Mouse (Mus musculus) heart, adult 2 months (tissue): ENCODE measurements at regions not wholly inside any gene's neighbourhood (a gene's known extent, or its start where the extent isn't known, plus 50 kb on each side); places are given as distances from the start of the nearest gene placed in this dataset.

Experiments used
- DNase-seq, 2 experiments: peaks; one replicate each; pipeline ENCODE4 v3.0.0; 2021
- H3K27ac ChIP-seq: fragments of 200-600 bp; 2 replicates; pipeline ENCODE4 v1.8.1; 2022
- H3K27me3 ChIP-seq: fragments of 200-500 bp; 2 replicates; pipeline ENCODE4 v1.6.1; 2012; ENCODE audit warnings: mild to moderate bottlenecking, low read length, inconsistent platforms, mixed read lengths; ENCODE audit not compliant: control insufficient read depth, insufficient read depth
- H3K36me3 ChIP-seq: fragments of 200-500 bp; 2 replicates; pipeline ENCODE4 v1.6.1; 2012; ENCODE audit warnings: low read length, inconsistent platforms; ENCODE audit not compliant: control insufficient read depth, insufficient read depth
- H3K4me1 ChIP-seq: fragments of 200-500 bp; 2 replicates; pipeline ENCODE4 v1.6.1; 2011; ENCODE audit warnings: low read length; ENCODE audit not compliant: control insufficient read depth, insufficient read depth
- H3K4me3 ChIP-seq: fragments of 200-600 bp; 2 replicates; pipeline ENCODE4 v1.8.1; 2022
- H3K79me2 ChIP-seq: fragments of 200-500 bp; replicated peaks from 2 replicates; pipeline ENCODE4 v1.6.1; 2012; ENCODE audit warnings: mild to moderate bottlenecking, inconsistent platforms, low read length, moderate library complexity, mixed read lengths; ENCODE audit not compliant: control insufficient read depth, insufficient read depth
- H3K9ac ChIP-seq: fragments of 200-500 bp; 2 replicates; pipeline ENCODE4 v1.6.1; 2012; ENCODE audit warnings: low read depth, mild to moderate bottlenecking, control low read depth, inconsistent platforms, low read length, mixed read lengths
- CTCF ChIP-seq: fragments of 200-600 bp; IDR thresholded peaks from 2 replicates; pipeline ENCODE4 v1.8.1; 2022; ENCODE audit warnings: antibody characterized with exemption, mild to moderate bottlenecking, moderate library complexity
- EP300 ChIP-seq: fragments of 200-500 bp; IDR thresholded peaks from 2 replicates; pipeline ENCODE4 v1.6.1; 2011; ENCODE audit warnings: low read depth, low read length, control low read depth; ENCODE audit not compliant: insufficient read depth
- POLR2A ChIP-seq: fragments of 200-500 bp; IDR thresholded peaks from 2 replicates; pipeline ENCODE4 v1.6.1; 2011; ENCODE audit warnings: mild to moderate bottlenecking, low read depth, low read length, control low read depth; ENCODE audit not compliant: insufficient read depth
- WGBS: fragments of 180-500 bp; shearing (Covaris S2); methylation state at CpG from one replicate; pipeline ENCODE4 v1.1.7; 2018; 5-methylcytosine and 5-hydroxymethylcytosine counted together
- intact Hi-C: fragments of 180-260 bp; cut with DNase I; formaldehyde crosslinking; loops from one replicate; pipeline ENCODE4 v1.15.1; 2025

GRCm38 (mm10) chr12:15586706-15587442 is 229.8 kb downstream of the Trib2 start:
- Histone ChIP-seq H3K27ac (no peak overlapping the region), H3K27me3 (no peaks in the 10 kb centered on the region), H3K79me2 (no peaks in the 10 kb centered on the region), H3K9ac (no peak overlapping the region), H3K36me3 (no peaks in the 10 kb centered on the region), H3K4me3 (no peak overlapping the region), H3K4me1 (no peaks in the 10 kb centered on the region)
- TF ChIP-seq POLR2A (no peak), EP300 (no peak), CTCF (no peak)
- intact Hi-C loops = no loop called here
- WGBS = 84% methylated on average over 4 of the region's 4 CpGs
- DNase-seq = no peak

- intact Hi-C loops = no loop called here
- no peak overlapping the region for H3K27ac ChIP-seq
- no peak for DNase-seq
- TF ChIP-seq EP300 = no peak
- TF ChIP-seq CTCF = no peak
- TF ChIP-seq POLR2A = no peak
- no peaks in the 10 kb centered on the region for H3K4me1 ChIP-seq
- no peaks in the 10 kb centered on the region for H3K79me2 ChIP-seq
- no peak overlapping the region for H3K9ac ChIP-seq
- 53% methylated on average over 1 of the region's 1 CpGs for WGBS
- no peaks in the 10 kb centered on the region for H3K36me3 ChIP-seq
- no peak overlapping the region for H3K4me3 ChIP-seq
- H3K27me3 ChIP-seq = no peaks in the 10 kb centered on the region
Measured at GRCm38 (mm10) chr12:15585845-15586244, 230.9 kb downstream of the Trib2 start.

GRCm38 (mm10) chr12:15584721-15585120 is 232.0 kb downstream of the Trib2 start:
- Histone ChIP-seq H3K4me1 (no peaks in the 10 kb centered on the region), H3K4me3 (no peak overlapping the region), H3K9ac (no peak overlapping the region), H3K79me2 (no peaks in the 10 kb centered on the region), H3K27ac (no peak overlapping the region), H3K36me3 (no peaks in the 10 kb centered on the region), H3K27me3 (no peaks in the 10 kb centered on the region)
- intact Hi-C loops = no loop called here
- no peak for TF ChIP-seq EP300
- no peak for TF ChIP-seq POLR2A
- no peak for TF ChIP-seq CTCF
- no peak for DNase-seq
- 85% methylated on average over 4 of the region's 4 CpGs for WGBS

GRCm38 (mm10) chr12:15566785-15567109 is 250.0 kb downstream of the Trib2 start:
- H3K79me2 ChIP-seq = no peaks in the 10 kb centered on the region
- 77% methylated on average over 4 of the region's 4 CpGs for WGBS
- H3K4me3 ChIP-seq = no peak overlapping the region
- H3K4me1 ChIP-seq = no peaks in the 10 kb centered on the region
- H3K9ac ChIP-seq = no peak overlapping the region
- DNase-seq = no peak
- no peaks in the 10 kb centered on the region for H3K36me3 ChIP-seq
- no peak for TF ChIP-seq POLR2A
- TF ChIP-seq CTCF = no peak
- TF ChIP-seq EP300 = no peak
- intact Hi-C loops = no loop called here
- no peaks in the 10 kb centered on the region for H3K27me3 ChIP-seq
- no peak overlapping the region for H3K27ac ChIP-seq

- no peaks in the 10 kb centered on the region for H3K27me3 ChIP-seq
- H3K36me3 ChIP-seq = no peaks in the 10 kb centered on the region
- H3K79me2 ChIP-seq = no peaks in the 10 kb centered on the region
- intact Hi-C loops = no loop called here
- H3K27ac ChIP-seq = no peak overlapping the region
- no peak overlapping the region for H3K4me3 ChIP-seq
- TF ChIP-seq POLR2A (no peak), EP300 (no peak), CTCF (no peak)
- H3K4me1 ChIP-seq = no peaks in the 10 kb centered on the region
- WGBS = 44% methylated on average over 3 of the region's 3 CpGs
- no peak overlapping the region for H3K9ac ChIP-seq
- no peak for DNase-seq
Measured at GRCm38 (mm10) chr12:15565941-15566784, 250.6 kb downstream of the Trib2 start.

- WGBS = 80% methylated on average over 4 of the region's 4 CpGs
- H3K4me3 ChIP-seq = no peak overlapping the region
Measured at GRCm38 (mm10) chr12:15562826-15563225, 253.9 kb downstream of the Trib2 start.

More at GRCm38 (mm10) chr12:15562826-15563225, 253.9 kb downstream of the Trib2 start:
- H3K27ac ChIP-seq = no peak overlapping the region
- no peaks in the 10 kb centered on the region for H3K27me3 ChIP-seq
- no peak for TF ChIP-seq POLR2A
- TF ChIP-seq CTCF = no peak
- no peak for TF ChIP-seq EP300
- intact Hi-C loops = no loop called here
- no peak overlapping the region for H3K9ac ChIP-seq
- H3K4me1 ChIP-seq = no peaks in the 10 kb centered on the region
- no peaks in the 10 kb centered on the region for H3K79me2 ChIP-seq
- DNase-seq = no peak
- H3K36me3 ChIP-seq = no peaks in the 10 kb centered on the region
